Mouse (Mus musculus) thymus, postnatal 36 days (tissue): ENCODE data around the gene Taf1b.
A peak's percentile ranks its signal among the peaks of the same experiment; 100 is the strongest.

Experiments
- DNase-seq, 2 experiments: peaks; one replicate each; pipeline ENCODE4 v3.0.0; 2022; ENCODE audit warnings: mixed read lengths in 2 of 2

Taf1b gene

DNA sequence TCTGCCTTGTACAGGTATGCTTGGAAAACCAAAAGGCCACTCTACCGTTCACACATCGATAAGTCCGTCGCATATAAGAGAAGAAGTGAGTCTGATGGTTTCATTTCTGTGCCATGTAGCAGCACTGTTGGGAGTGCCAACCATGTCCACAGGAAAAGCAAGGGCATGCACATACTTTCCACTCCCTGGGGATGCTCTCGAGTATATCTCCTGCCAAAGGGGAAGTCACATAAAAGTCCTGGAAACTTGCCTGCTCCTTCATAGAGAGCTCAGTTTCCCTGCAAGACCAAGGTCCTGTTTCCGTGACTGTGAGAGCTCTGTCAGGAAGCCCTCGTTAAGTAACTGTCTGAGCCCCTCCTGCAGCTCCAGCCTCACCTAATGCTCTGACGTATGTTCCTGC, 57.8 kb downstream of the Taf1b start:
- no peak for DNase-seq

DNA sequence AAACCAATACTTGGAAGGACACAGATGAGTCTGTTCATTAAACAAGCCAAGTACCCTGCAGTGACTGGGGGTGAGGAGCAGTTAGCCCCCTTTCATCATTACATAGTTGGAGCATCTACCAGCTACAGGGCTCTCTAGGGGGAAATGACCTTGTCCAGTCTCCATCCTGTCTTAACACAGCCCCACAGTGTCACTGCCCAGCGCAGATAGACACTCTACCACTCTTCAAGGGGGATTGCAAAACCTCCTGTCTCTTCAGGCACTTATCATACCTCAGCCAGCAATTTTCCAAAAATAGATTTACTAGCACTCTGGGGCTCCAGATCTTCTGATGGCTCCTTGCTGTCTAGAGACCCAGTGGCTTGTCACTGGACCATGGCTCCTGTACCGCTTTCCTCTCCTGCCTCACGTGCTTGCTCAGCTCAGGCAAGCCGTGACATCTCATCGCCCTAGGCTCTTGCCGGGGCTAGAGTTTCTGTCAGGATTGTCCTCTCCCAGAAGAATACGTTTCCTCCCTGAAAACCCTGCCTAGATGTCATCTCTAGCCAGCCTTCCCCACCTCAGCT, 65.3 kb downstream of the Taf1b start:
- no peak for DNase-seq

- no peak for DNase-seq
Measured at GRCm38 (mm10) chr12:24565311-24565710, 67.2 kb downstream of the Taf1b start.

- no peak for DNase-seq
Measured at GRCm38 (mm10) chr12:24567606-24568005, 69.4 kb downstream of the Taf1b start.

- DNase-seq = peak; percentile 93 to 95
Measured at GRCm38 (mm10) chr12:24571523-24572392, 73.6 kb downstream of the Taf1b start, which contains the start of gene Grhl1. Gene Grhl1, plus strand, starts transcription at chr12:24572283.

- DNase-seq = no peak
Measured at GRCm38 (mm10) chr12:24572421-24573274, 74.5 kb downstream of the Taf1b start.

DNA sequence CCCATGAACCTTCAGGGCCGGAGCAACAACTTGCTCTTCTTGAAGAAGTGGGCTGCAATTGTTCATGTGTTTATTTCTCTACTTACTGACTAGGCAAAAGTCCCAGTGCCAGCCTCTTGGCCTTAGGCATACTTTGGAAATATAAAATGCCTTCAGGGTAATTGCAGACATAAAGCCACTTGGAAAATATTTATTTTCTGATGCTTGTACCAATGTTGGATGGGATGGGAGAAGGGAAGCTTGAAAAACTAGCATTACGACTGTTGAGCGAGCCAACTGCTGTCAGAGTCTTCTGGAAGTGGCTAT, 75.1 kb downstream of the Taf1b start:
- no peak for DNase-seq

DNA sequence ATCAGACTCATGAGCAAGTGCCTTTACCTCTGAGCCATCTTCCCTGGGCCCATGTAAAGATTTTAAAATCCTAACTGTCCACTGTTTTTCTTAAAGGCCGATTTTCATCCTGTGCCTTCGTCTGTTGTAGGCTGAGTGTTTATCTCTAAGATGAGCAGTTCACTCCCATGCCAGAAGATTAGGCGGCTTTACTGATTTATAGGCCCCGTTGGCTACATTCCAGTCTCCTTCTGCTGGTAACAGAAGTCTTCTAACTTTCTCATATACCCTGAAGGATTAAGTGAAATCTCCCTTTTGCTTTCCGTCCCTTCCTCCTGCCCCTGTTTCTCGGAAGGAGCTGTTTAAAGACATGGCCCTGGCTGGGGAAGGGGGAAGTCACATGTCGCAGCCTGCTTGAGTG, 76.7 kb downstream of the Taf1b start:
- DNase-seq = no peak

DNA sequence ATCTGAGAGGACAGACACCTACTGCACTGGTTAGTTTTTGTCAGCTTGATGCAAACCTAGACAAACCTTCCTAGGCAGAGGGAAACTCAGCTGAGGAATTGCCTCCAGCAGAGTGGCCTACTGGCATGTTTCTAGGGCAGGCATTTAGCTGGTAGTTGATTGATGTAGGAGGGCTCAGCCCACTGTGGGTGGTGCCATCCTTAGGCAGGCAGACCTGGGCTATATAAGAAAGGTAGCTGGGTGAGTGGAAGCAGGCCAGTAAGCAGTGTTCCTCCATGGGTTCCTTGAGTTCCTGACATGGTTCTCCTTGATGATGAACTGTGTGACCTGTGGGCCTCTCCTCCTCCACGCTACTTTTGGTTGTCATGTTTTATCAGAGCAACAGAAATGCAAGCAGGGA, 82.3 kb downstream of the Taf1b start:
- DNase-seq = no peak

- DNase-seq = no peak
Measured at GRCm38 (mm10) chr12:24580996-24581683, 83.0 kb downstream of the Taf1b start.

DNA sequence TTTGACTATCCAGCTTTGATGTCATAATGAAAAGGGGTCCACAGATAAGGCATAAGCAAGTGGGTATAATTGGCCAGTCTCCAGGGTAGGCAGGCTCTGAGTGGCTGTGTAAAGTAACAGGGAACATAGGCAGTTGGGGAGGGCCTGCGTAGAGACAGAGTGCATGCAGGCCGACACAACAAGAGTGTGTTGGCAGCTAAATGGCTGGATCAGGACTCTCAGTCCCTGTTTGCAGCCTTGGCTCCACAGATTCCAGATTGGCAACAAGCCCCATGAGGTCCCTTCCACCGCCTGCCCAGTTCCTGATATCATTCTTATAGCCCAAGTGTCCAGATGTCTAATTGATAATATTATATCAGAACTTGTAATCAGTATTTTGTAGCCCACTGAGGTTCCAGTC, 85.5 kb downstream of the Taf1b start:
- DNase-seq = no peak

DNA sequence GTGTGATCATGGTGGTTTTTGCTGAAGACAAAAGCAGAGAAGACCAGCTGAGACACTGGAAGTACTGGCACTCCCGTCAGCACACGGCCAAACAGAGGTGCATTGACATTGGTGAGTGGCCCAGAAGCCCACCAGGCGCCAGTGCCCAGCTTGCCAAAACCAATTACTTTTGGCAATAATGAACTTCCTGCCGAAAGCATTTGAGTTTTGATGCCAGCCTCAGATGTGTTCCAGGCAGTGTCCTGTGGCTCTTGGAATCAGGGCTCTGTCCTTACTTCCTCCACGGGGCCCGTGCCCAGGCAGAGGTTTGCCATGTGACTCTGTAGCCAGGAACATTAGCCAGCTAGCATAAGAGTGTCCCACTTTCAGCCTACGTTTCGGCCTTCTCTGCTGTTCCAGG, 86.7 kb downstream of the Taf1b start:
- DNase-seq = no peak

GRCm38 (mm10) chr12:24586193-24586592, 88.0 kb downstream of the Taf1b start:
- DNase-seq = no peak

- DNase-seq = no peak
Measured at GRCm38 (mm10) chr12:24590371-24590770, 92.2 kb downstream of the Taf1b start.

DNA sequence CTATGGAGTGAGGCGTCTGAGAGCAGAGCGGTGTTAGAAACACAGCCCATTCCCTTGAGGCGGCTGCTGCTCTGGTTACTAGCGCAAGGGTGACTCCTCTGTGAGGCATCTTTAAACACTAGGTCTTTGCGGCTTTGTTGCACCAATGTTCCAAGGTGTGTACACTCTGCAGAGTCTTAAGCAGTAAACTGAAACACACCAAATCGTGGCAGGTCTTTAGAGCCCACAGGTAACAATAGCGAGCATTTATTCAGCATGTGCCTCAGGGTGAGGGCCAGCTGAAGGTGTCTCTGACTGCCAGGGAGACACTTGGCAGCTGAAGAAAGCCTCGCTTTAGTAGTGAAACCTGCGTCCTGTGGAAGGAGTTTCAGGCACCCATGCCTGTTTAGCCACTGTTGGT, 93.9 kb downstream of the Taf1b start:
- DNase-seq = no peak

DNA sequence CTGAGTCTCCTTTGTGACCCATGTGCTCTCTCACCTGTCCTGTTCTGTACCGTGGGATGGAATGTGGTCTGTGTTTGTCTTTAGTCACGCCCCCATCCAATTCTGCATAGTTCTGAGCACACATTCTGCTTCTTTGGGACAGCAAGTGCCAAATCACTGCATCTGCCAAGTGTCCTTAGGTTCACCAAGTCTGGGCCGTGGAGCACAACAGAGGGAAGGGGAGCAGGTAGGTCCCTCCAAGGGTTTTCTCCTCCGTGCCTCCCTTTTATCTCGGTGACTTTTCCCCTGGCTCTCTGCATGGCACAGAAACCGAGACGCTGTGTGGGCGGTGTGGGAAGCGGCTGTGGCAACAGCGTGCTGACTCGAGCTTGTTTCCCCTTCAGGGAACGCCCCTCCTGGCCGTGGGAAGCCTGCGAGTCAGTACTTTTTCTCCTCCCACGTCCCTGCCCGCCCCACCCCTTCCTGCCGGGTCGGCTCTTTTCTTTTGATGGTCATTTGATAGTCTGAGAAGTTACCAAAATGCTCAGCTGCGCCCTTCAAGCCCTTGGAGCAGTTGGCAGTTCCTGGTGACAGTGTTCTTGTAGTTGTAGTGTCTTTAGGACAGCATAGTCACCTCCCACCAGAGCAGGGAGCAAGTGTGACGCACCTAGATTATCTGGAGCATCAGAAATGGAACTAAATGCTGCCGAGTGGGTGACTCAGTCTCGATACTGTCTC, 95.0 kb downstream of the Taf1b start:
- DNase-seq = peak; percentile 79 to 82

DNA sequence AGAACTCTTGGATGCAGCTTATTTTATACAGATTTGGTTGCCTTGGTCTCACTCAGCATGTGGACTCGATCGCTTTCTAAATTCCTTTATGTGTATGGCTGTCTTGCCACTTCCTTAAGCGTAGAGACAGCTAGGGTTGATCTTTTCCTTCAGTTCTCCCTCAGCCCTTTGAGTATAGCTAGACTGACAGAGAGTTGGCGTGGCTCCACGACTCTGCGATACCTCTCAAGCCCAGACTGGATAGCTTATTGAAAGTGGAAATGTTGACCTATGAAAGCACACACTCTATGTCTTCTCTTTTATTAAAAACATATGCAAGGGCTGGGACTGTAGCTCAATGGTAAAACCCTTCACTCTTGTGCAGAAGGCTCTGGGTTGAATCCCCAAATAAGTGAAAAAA, 99.2 kb downstream of the Taf1b start:
- DNase-seq = no peak

GRCm38 (mm10) chr12:24599366-24599895, 101.3 kb downstream of the Taf1b start:
- DNase-seq = no peak

GRCm38 (mm10) chr12:24600074-24600473, 101.9 kb downstream of the Taf1b start:
- DNase-seq = no peak

DNA sequence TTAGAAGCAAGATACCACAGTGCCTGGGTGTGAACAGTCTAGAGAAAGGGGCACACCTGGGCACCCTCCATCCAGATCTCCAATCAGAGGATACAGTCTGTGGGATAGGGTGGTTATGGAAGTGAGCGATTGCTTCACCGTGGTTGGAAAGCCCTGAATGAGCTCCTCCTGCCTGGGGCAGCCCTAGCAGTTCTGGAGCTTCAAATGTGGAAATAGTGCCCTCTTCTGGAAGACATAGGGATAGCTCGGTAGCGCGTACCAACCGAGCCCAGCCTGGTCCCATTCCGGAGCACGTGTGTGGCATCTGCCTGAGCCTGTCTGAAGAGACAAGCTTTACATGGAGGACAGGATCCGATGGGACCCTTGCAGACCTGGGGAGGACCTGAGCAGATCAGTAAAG, 102.6 kb downstream of the Taf1b start:
- DNase-seq = peak; percentile 63 to 68

DNA sequence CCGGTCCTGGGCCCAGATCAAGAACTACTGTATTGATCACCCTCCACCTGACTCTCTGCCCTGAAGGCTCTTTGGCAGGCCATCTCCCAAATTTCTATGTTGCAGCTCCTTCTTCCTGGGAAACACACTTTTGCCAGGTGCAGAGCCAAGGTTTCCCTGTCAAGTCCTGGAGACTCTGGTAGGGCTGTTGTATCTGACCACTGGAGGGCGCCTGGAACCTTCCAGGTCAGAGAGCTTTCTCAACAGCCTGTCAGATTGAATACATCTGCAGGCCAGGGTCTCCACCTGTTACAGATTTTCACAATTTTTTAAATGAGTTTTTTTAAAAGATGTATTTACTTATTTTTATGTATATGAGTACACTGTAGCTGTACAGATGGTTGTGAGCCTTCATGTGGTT, 105.1 kb downstream of the Taf1b start:
- DNase-seq = peak; percentile 54 to 61

DNA sequence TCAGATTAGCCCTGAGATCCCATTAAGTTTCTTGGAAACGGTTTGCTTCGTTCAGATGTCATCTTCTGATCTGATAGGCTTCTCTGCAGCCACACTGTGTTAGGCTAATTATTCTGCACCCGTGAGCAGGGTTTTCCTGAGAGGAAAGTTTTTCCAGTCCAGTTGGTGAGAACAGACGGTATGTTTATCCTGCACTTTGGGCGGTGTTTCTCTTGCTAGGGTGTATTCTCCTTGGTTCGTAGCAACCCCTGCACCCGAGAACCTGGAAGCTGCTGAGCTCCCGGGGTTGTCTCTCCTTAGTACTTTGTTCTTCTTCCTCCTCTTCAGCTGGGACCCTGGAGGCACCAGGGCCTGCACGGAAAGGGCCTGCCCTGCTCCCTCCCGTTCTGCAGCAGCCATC, 108.0 kb downstream of the Taf1b start:
- no peak for DNase-seq
